Mouse (Mus musculus): ENCODE measurements around the gene Scaf8. TPM values are rescaled to one million over a fixed set of nuclear protein-coding genes. Genes with fewer than 3 reads are reported as not detected.

Scaf8 gene
- polyA plus RNA-seq, 1 experiment = 16.3 TPM

GRCm38 (mm10) chr17:3206527-3207398 lies 92.0 kb downstream of the Scaf8 start:
- no peaks in the 10 kb centered on the region for H3K27me3 ChIP-seq (ENCODE audit: control insufficient read depth, insufficient read depth, insufficient read length)
- H3K79me2 ChIP-seq (ENCODE audit: control insufficient read depth, insufficient read depth) = peaks cover 83% of the 10 kb centered on the region
- H3ac ChIP-seq (ENCODE audit: control insufficient read depth, insufficient read length, low read depth) = no peak overlapping the region
- H3K79me3 ChIP-seq (ENCODE audit: low read depth) = peaks cover 36% of the 10 kb centered on the region
- H3K36me3 ChIP-seq (ENCODE audit: control insufficient read depth, insufficient read depth) = peaks cover 33% of the 10 kb centered on the region
- no peak overlapping the region for H3K4me3 ChIP-seq (ENCODE audit: insufficient read depth, poor library complexity, severe bottlenecking)
- TF ChIP-seq MAX (IDR thresholded peaks at IDR 0.05) (no peak), MYOD1 (IDR thresholded peaks at IDR 0.05; ENCODE audit: control insufficient read depth, insufficient read length, low read depth) (no peak), MYOG (IDR thresholded peaks at IDR 0.05; ENCODE audit: control insufficient read depth, extremely low read depth, insufficient read length) (no peak), CEBPB (IDR thresholded peaks at IDR 0.05; ENCODE audit: low read depth) (no peak), USF1 (IDR thresholded peaks at IDR 0.05; ENCODE audit: low read depth) (no peak), FOSL1 (IDR thresholded peaks at IDR 0.05; ENCODE audit: insufficient read depth, low read length, poor library complexity, severe bottlenecking) (no peak), CTCF (IDR thresholded peaks at IDR 0.05; ENCODE audit: control insufficient read depth, insufficient read depth, insufficient read length) (no peak)

DNA sequence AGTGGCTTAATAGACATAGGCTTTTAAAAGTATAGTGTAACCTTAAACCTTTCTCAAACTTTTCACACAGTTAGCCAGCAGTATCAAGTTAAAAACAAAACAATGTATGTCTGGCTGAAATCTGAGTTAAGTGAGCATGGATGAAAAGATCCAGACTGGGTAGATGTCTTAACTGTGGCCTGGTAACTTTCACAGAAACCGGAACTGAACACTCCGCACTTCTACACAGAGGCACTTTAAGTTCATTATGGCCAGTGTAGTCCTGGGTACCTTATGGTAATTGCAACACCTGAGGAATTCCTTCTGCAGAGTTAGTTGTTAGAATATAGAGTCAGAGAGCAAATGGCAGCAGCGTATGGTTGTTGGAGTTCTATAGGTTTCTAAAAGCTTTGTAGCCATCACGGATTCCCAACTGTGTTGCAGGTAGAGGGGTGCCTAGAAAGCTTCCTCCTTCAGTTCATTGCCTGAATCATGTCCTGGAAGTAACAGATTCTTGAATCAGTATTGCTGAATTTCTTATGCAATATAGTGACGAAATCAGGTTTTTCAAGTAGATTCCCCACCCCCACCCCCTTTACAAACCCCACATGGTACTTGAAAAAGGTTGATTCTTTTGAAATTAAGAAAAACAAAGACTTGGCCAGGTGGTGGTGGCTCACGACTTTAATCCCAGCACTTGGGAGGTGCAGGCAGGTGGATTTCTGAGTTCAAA lies 92.9 kb downstream of the Scaf8 start:
- peaks cover 27% of the 10 kb centered on the region for H3K36me3 ChIP-seq (ENCODE audit: control insufficient read depth, insufficient read depth)
- H3ac ChIP-seq (ENCODE audit: control insufficient read depth, insufficient read length, low read depth) = no peak overlapping the region
- H3K79me2 ChIP-seq (ENCODE audit: control insufficient read depth, insufficient read depth) = peaks cover 79% of the 10 kb centered on the region
- H3K27me3 ChIP-seq (ENCODE audit: control insufficient read depth, insufficient read depth, insufficient read length) = no peaks in the 10 kb centered on the region
- no peak for TF ChIP-seq CTCF (IDR thresholded peaks at IDR 0.05; ENCODE audit: control insufficient read depth, insufficient read depth, insufficient read length)
- H3K4me3 ChIP-seq (ENCODE audit: insufficient read depth, poor library complexity, severe bottlenecking) = no peak overlapping the region
- peaks cover 31% of the 10 kb centered on the region for H3K79me3 ChIP-seq (ENCODE audit: low read depth)

- H3K79me2 ChIP-seq (ENCODE audit: control insufficient read depth, insufficient read depth) = peaks cover 74% of the 10 kb centered on the region
- H3K27me3 ChIP-seq (ENCODE audit: control insufficient read depth, insufficient read depth, insufficient read length) = no peaks in the 10 kb centered on the region
- no peak overlapping the region for H3K4me3 ChIP-seq (ENCODE audit: insufficient read depth, poor library complexity, severe bottlenecking)
- TF ChIP-seq MYOG (IDR thresholded peaks at IDR 0.05; ENCODE audit: control insufficient read depth, extremely low read depth, insufficient read length) (no peak), CEBPB (IDR thresholded peaks at IDR 0.05; ENCODE audit: low read depth) (no peak), MAX (IDR thresholded peaks at IDR 0.05) (no peak), USF1 (IDR thresholded peaks at IDR 0.05; ENCODE audit: low read depth) (no peak), MYOD1 (IDR thresholded peaks at IDR 0.05; ENCODE audit: control insufficient read depth, insufficient read length, low read depth) (no peak), FOSL1 (IDR thresholded peaks at IDR 0.05; ENCODE audit: insufficient read depth, low read length, poor library complexity, severe bottlenecking) (no peak), CTCF (IDR thresholded peaks at IDR 0.05; ENCODE audit: control insufficient read depth, insufficient read depth, insufficient read length) (no peak)
- H3ac ChIP-seq (ENCODE audit: control insufficient read depth, insufficient read length, low read depth) = no peak overlapping the region
- peaks cover 24% of the 10 kb centered on the region for H3K36me3 ChIP-seq (ENCODE audit: control insufficient read depth, insufficient read depth)
- peaks cover 25% of the 10 kb centered on the region for H3K79me3 ChIP-seq (ENCODE audit: low read depth)
Measured at GRCm38 (mm10) chr17:3208471-3208870, 93.7 kb downstream of the Scaf8 start.

DNA sequence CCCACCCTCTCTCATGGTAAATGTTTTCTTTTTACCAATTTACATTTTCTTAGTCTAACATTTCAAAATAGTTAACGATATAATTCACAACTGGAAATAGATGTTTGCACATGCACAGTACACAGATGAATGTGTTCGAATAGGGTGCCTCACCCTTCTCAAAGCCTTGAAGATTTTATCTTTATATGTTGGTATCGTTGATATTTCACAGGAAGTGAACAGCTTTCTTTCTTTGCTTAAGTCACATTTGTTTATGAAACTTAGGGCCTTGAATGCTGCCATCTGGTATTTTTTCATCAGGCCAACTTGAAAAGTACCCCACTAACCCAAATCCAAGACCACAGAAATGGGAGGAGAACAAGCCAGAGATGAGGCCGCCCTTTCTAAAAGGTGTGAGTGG lies 94.8 kb downstream of the Scaf8 start:
- no peak for TF ChIP-seq CEBPB (IDR thresholded peaks at IDR 0.05; ENCODE audit: low read depth)
- no peak for TF ChIP-seq FOSL1 (IDR thresholded peaks at IDR 0.05; ENCODE audit: insufficient read depth, low read length, poor library complexity, severe bottlenecking)
- no peak for TF ChIP-seq USF1 (IDR thresholded peaks at IDR 0.05; ENCODE audit: low read depth)
- TF ChIP-seq MYOG (IDR thresholded peaks at IDR 0.05; ENCODE audit: control insufficient read depth, extremely low read depth, insufficient read length) = no peak
- TF ChIP-seq MAX (IDR thresholded peaks at IDR 0.05) = no peak
- TF ChIP-seq CTCF (IDR thresholded peaks at IDR 0.05; ENCODE audit: control insufficient read depth, insufficient read depth, insufficient read length) = no peak
- TF ChIP-seq MYOD1 (IDR thresholded peaks at IDR 0.05; ENCODE audit: control insufficient read depth, insufficient read length, low read depth) = no peak
- H3K79me2 ChIP-seq (ENCODE audit: control insufficient read depth, insufficient read depth) = peaks cover 63% of the 10 kb centered on the region
- no peaks in the 10 kb centered on the region for H3K27me3 ChIP-seq (ENCODE audit: control insufficient read depth, insufficient read depth, insufficient read length)
- no peak overlapping the region for H3ac ChIP-seq (ENCODE audit: control insufficient read depth, insufficient read length, low read depth)
- peaks cover 19% of the 10 kb centered on the region for H3K79me3 ChIP-seq (ENCODE audit: low read depth)
- H3K36me3 ChIP-seq (ENCODE audit: control insufficient read depth, insufficient read depth) = peaks cover 23% of the 10 kb centered on the region
- no peak overlapping the region for H3K4me3 ChIP-seq (ENCODE audit: insufficient read depth, poor library complexity, severe bottlenecking)

DNA sequence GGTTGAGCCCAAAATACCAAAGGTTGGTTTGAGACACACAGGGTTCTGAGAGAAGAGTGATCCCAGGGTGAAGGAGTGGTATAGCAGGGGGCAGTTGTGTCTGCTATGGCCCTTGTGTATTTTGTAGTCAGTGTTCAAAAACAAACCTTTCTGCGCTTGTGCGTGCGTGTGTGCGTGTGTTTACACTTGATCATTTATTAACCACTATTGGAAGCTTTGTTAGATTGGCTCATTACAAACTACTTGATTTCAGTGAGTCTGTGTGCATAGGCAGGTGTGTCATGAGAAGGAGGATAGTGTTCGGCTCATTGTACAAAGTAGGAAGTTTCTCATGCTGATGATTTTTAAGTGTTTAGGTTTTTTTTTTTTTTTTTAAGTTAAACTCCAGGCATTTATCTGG lies 95.4 kb downstream of the Scaf8 start:
- Histone ChIP-seq H3K79me3 (ENCODE audit: low read depth) (peaks cover 17% of the 10 kb centered on the region), H3K4me3 (ENCODE audit: insufficient read depth, poor library complexity, severe bottlenecking) (no peak overlapping the region), H3ac (ENCODE audit: control insufficient read depth, insufficient read length, low read depth) (no peak overlapping the region), H3K79me2 (ENCODE audit: control insufficient read depth, insufficient read depth) (peaks cover 57% of the 10 kb centered on the region), H3K27me3 (ENCODE audit: control insufficient read depth, insufficient read depth, insufficient read length) (no peaks in the 10 kb centered on the region), H3K36me3 (ENCODE audit: control insufficient read depth, insufficient read depth) (peaks cover 23% of the 10 kb centered on the region)
- TF ChIP-seq USF1 (IDR thresholded peaks at IDR 0.05; ENCODE audit: low read depth) (no peak), FOSL1 (IDR thresholded peaks at IDR 0.05; ENCODE audit: insufficient read depth, low read length, poor library complexity, severe bottlenecking) (no peak), MAX (IDR thresholded peaks at IDR 0.05) (no peak)

Measured in C2C12 (cell line).